Mouse (Mus musculus) fibroblast of lung, adult 2 months (primary cell): ENCODE measurements around the gene Galnt11.
"Not testable (repeated sequence)": the region's sequence is repeated elsewhere in the genome, so short reads cannot be mapped to it uniquely, and the experiment has no call there.

Source experiments
- DNase-seq: peaks from one replicate; pipeline ENCODE4 v3.0.0-alpha.2; 2011; ENCODE audit warnings: low read depth

Gene Galnt11

DNA sequence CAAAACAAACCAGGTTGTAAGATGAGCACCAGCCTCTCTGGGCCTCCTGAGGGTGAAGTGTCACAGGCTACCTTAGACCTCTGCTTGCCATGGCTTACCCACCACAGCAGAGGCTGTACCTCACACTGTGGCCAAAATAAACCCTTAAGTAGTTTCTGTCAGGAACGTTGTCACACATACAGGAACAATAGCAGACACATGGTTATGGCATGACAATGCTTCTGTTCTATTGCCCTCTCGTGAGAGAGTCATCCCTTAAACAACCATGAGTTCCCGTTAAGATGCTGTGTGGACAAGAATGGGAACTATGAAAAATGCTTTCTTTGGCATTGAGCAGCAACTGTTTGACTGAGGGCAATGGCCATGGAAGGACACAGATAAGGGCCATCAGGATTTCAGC, at the start of gene Galnt11:
Gene Galnt11, plus strand, starts transcription at position 301 of the 400 bp plus-strand sequence.
- no peak for DNase-seq

DNA sequence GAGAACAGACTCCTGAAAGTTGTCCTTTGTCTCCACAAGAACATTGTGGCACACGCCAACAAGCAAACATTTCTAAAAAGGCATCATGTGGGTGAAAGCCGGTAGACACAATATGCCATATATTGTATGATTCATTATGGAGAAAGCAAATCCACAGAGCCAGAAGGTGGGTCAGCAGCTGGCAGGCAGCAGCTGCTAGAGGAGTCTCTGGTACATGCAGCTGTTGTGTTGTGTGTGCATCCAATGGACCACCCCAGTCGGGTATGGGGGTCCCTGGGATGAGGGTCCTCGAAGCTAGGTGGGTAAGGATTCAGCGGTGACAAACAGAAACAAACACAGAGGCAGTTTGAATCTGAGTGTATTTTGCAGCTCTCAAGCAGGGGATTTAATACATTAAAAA, 43.8 kb upstream of the Galnt11 start:
- not testable (repeated sequence) for DNase-seq

DNA sequence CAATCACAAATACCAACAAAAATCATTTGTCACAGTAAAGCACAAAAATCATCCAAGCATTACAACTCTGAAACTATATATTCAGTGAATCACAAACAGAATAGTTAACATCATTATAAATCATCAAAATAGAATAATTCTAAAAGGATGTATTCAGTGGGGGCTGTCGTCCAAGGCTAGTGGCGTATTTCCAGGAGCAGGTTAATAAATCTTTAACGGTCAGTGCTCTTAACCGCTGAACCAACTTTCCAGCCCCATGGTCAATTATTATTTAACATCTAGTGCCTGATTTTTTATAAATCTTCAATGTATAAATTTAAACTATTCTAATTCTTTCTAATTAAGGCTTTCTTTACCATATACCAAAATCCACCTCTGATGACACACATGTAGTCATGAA, 43.2 kb upstream of the Galnt11 start:
- not testable (repeated sequence) for DNase-seq

DNA sequence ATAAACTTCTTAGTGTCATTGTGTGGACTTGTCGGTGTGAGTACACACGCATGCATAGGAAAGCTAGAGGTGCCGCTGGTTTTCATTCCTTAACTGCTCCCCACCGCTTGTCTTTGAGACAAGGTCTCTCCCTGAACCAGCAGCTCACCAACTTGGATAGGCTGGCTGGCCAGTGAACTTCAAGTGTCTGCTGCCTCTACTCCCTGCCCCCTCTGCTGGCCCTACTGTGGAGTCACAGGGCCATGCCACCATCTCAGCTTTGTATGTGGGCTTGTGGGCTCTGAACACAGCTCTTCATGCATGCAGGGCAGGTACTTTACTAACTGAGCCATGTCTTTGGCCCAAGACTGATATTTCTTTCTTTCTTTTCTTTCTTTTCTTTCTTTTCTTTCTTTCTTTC, 42.4 kb upstream of the Galnt11 start:
- DNase-seq: no peak

DNA sequence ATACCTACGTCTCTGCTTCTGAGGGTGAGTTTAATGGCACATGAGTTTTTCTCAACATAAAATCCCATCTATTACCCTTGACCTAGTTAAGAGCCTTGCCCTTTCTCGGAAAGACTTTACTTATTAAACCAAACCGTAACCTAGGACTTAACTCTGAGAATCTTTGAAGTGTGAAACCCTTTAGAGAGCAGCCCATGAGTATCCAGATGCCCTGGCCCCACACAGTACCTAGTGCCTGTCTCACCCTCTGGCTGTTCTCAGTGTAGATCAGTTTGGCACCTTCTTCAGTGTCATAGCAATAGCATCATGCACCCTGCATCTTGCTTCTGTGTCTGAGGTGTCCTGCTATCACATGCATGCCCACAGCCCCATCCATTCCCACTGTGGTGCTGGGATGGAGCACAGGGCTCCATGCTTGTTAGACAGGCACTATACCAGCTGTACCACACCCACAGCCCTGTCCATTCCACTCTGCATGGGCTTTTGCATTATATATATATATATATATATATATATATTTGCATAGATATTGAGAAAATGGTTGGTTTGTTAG, 41.7 kb upstream of the Galnt11 start:
- no peak for DNase-seq

DNA sequence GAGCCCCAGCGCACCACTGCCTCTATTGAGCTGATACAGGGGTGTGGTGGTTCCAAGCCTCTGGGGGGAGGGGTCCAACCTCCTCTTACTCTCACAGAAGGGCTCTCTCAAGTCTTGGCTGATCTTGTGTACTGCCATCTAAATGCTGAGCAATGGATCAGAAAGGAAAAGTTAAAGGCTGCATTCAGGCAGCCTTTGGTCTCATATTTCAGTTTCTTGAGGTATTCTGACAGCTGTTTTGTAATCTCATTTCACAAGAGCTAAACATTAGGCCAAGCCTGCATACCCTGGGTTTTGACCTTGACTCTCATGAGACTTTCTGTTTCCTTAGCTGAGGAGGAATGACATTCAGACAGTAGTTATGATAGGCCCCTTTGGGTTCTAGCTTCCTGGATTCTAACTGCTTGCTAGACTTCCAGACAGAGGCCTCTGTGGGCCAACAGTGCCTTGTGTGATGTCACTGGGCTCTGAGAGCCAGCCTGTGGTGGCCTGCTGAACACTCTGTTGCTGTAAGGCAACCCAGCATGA, 40.6 kb upstream of the Galnt11 start, which contains the start of gene Galntl5:
Gene Galntl5, plus strand, starts transcription at position 457 of the 528 bp plus-strand sequence.
- peak; percentile 77 for DNase-seq

DNA sequence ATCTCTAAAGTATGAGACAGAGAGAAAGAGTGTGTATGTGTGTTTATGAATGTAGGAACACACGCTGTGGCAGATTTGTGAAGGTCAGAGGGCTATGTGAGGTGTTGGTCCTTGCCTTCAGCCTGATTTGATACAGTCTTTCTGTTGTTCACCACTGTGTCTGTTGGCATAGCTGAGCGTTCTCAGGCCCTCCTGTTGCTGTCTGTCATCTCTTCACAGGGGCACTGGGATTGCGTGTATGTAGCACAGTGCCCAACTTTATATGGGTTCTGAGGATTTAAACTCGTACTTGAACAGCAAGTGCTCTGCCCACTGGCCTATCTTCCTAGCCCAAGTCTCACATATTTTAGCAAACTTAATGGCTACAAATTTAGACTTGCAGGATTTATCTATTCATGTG, 38.1 kb upstream of the Galnt11 start:
- DNase-seq: no peak

DNA sequence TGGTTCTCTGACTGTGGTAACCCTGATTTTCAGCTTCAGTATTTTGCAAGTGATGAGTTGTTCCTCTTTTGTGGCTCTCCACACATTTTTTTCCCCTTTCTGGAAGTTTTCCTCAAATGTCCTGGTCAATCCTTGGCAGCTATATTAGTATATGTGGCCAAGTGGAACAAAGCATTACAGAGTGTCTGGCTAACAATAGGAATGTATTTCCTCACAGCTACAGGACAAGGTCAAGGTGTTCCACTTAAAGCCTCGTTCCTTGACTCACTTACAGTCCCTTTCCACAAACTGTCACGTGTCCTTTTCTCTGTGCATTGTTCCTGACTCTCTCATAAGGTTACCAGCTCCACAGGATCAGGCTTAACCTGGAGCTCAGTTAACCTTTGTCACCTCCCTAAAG, 37.1 kb upstream of the Galnt11 start:
- DNase-seq: peak; percentile 58

DNA sequence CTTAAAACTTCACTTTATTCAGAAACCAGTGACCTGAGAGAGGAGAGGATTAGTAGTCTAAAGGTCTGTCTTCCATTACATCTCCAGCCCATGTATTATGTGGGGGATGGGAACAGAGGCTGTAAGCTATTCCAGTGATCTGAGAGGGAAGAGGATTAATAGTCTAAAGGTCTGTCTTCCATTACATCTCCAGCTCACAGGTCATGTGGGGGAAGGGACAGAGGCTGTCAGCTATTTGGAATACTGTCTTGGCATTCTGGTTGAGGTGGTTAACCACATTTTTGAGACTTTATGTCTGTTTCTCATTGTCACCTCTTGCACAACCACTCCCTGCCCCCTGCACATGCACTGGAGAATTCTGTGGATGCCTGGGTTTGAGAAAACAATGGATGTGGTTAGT, 34.0 kb upstream of the Galnt11 start:
- no peak for DNase-seq

DNA sequence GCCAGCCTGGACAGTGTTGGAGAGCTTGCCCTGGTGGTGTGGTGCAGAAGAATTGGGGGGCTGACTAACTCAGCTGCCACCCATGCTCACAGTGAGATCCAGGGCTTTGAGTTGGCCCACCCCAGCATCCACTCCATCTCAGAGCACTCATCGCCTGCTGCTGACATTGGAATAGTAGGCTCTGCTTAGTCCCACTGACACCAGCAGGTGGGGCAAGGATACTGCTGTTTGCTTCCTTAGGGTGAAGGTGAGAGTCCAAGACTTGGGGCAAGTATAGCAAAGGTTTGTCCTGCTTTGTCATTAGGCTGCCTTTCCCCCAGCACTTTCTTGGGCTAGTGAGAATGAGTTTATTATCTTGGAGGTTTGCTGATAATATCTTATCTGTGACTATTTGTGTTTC, 32.9 kb upstream of the Galnt11 start:
- DNase-seq: no peak

DNA sequence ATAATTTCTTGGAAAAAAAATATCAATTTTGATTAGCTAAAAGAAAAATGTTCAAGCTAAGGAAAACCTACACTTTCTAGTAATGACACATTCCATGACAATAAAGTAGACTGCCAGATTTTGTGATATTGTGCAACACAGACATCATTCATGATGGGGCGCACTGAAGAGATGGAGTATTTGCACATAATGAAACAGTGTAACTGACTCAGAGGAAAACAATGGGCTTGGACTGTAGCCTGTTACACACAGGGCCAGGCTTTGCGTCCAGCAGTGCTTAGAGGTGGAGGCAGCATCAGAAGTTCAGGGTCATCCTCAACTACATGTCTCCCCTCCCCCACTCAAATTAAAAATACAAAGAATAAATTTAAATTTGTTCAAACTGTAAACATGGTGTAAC, 31.2 kb upstream of the Galnt11 start:
- DNase-seq: no peak

DNA sequence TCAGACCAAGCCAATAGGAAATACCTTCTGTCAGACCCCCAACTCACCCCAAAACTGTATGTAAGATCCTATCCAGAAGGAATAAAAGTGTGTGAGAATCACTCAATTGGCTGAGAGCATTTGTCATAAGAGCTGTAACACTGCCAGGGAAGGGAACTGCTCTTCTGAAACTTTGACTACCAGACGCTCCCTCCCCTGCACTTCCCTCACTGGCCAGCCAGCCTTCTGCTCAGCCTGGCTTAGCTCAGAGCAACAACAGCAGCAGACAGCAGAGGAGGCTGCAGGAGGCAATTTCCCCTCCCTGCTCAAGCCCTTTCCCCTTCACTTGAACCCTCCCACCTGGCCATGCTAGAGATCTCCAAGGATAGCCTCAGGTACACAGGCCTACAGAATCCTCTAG, 9.8 kb upstream of the Galnt11 start:
- no peak for DNase-seq

DNA sequence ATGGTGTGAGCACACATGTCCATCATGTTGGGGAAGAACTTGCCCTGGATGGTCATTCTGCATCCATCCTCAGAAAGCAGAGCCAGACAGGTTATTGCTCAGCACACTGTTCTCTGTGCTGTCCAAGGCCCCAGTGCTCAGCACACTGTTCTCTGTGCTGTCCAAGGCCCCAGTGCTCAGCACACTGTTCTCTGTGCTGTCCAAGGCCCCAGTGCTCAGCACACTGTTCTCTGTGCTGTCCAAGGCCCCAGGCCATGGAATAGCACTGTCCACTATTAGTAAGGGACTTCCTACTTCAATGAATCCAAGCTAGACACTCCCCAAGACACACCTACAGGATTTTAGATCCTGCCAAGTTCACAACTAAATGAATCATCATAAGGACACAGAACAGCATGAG, 8.5 kb upstream of the Galnt11 start:
- DNase-seq: not testable (repeated sequence)

DNA sequence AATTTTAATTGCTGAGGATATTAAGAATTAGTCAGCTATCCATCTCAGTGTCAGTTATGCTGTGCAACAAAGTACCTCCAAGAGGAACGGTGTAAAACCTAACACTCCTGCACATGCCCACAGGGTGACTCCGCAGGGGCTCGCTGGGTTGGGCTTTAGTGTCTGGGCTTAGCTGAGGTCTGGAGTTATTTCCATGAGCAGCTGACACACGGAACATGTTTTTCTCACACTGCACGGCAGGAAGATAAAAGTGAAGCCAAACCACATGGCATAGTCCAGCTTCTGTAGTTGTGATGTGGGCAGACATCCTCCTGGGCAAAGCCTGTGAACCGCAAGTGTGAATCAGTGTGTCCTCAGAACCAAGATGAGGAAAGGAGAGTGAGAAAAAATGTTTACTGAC, 6.7 kb upstream of the Galnt11 start:
- DNase-seq: peak; percentile 79

DNA sequence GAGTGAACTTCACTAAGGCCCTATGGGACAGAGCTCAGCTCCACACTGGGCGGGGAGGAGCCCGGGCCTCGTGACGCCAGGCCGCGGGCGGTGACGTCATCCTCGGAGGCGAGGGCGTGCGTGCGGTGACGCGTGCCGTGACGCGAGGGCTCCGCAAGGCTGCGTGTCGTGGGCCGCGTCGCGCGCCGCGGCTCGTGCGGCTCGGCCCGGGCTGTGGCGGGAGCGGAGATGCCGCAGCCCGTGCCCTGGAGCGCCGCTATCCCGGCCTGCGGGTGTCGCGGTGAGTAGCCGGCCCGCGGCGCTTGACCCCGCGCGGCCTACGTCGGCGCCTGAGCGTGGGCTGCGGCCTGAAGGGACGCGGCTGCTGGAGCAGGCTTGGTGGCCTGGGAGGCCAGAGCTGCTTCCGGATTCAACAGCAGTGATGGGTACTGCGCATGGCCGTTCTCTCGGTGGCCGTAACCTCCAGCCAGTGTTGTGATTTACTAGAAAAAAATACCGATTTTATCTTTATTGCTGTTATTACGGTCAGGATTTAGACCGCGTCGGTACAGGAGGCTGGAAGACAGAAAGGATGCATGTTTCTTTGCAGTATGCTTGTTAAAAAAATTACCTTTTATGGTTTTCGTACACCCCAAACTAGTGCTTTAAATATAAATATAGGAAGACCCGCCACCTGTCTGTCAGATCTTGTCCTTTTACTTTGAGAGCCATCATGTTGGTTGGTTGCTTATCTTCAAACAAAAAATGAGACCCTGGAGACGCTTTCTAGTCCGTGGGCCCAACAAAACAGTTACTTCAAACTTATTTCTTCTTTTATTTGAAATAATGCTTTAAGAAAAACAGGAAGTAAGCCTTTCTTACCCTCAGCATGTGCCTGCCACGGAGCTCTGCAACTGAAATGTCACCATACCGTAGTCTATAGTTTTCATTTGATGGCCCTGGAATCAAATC, 1.3 kb downstream of the Galnt11 start, which contains the start of gene E130116L18Rik:
Gene E130116L18Rik, minus strand, starts transcription at position 402 of the 951 bp plus-strand sequence.
- DNase-seq: peak; percentile 49

DNA sequence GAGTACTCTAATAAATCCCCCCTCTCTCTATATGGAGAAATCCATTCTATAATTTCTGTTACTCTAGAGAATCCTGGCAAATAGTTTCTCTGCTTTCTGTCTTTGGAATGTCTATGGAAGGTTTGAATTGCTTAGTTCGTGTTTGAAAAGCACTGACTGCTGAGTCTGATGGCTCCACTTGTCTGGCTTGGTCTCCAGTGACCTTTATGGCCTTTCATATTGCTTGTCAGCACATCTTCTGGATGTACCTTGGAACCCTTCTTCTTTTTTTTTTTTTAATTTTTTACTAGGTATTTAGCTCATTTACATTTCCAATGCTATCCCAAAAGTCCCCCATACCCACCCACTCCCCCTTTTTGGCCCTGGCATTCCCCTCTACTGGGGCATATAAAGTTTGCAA, 2.7 kb downstream of the Galnt11 start:
- not testable (repeated sequence) for DNase-seq

DNA sequence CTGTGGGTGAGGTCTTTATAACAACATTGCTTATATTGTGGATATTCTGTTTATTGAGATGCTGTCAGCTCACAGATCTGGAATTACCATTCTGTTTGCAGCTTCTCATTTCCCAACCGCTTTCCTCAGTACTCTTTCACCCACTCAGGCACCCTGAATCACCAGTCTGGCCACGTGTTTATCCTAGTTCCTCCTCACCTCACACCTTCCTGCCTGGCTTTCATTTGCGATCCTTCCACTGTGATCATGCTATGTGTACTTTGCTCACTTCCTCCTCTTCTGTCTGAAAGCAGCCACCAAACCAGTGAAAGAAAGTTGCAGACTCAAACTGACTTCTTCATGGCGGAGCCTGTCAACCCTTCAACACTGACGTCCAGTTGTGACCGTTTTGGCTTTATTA, 21.4 kb downstream of the Galnt11 start:
- DNase-seq: no peak

DNA sequence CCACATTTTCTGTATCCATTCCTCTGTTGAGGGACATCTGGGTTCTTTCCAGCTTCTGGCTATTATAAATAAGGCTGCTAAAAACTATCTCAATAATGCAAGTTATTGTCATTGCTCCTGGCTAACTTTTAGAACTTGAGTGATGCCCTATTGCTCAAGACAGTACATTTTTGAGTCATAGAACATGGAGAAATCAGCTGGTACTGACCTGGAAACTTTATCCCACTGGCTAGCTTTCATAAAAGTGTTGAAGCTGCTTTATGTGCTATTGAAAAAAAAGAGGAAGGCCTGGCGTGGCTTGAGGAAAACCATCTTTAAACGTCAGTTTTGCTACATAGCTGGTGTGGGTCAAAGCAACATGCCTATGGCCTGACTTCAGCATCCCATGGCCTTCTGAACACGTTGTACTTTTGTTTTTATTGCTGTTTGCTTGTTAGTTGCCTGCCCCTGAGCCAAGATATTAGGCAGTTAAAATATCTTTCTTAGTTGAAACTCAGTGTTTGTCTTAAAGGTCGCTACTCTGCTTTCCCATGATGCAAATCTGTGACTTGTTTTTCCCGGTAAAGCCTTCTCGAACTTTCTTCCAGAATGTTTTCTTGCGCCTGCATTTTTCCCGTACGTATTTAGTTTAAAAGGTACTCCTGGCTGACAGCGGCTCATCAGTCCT, 24.2 kb downstream of the Galnt11 start:
- peak; percentile 21 for DNase-seq

DNA sequence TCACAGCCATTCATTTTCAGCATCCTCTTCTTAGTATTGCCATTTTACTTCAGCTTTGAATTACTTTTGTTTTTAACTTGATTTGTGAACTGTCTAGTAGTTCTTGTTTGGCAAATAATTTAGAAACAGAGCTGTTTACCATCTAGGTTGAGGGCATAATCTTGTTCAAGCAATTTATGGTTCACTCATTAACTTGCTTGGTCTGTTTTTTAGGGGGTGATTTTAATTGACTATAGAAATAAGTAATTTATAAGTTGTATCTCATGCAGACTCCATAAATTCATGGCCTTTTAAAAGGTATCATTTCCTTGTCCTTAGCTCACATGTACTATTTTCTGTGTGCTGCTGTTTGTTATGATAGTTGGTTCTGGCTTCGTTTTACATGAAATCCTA, 24.8 kb downstream of the Galnt11 start:
- DNase-seq: no peak

DNA sequence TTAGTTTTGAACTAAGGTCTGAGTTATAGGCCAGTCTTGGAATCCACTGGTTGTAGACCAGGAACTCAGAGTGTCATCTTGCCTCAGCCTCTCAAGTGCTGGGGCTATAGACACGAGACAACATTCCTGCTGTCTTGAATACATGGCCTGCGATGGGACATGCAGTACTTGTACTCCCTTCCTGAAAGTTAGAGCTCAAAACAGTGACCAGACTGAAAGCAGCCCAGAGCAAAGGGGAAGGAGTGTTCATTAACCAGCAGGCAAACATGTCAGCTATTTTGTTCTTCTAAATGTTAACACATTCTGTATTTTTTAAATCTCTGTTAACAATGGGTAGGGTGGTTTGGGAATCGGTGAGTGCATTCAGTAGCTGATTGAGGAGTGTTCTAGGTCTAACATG, 25.3 kb downstream of the Galnt11 start:
- DNase-seq: no peak

DNA sequence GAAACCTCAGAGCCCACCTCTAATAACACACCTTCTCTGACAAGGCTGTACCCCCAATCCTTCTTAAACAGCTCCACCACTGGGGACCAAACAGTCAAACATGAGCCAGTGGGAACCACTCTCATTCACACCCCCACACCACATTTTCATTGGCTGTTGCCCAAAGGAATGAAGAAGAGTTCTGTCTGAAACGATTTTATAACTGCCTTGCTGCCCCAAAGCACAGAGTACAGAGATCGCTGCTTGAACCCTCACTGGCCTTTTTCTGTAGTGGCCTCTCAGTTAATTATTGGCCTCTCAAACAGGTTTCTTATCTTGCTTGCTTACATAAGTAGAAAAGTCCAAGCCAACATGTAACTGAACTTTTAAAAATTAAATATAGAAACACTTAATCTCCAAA, 30.7 kb downstream of the Galnt11 start:
- no peak for DNase-seq

DNA sequence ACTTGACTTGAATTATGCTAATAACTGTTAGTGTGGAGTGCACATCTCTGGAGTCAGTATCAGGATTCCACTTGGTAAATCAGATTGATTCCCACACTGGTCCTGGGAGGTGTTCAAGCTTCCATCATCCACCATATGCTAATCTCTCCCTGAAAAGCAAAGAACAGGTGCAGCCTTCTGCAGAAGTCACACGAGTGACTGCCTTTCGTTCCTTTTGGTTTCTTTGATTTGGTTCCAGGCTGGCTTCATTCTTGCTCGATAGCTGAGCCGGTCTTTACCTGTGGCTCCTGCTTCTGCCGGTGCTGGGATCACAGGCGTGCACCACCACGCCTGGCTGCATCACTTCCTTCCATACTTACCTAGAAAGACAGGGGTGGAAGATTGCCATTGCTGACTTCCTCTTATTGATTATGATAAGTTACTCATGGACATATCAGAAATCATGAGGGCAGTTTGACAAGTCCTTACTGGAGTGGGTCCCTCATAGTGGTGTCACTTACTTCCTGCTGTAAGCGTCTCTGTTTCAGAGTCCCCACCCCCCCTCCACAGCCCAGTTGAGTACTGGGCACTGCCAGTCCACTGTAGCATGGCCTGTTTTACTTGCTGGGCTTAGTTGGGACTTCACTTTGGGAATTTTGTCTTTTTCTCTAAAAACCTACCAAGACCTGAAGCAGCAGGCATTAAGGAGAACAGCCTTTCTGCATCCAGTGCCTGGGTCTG, 31.3 kb downstream of the Galnt11 start:
- no peak for DNase-seq
